Mouse (Mus musculus): Measurements from ENCODE around the gene Trnau1ap.
"Not testable (repeated sequence)": the region's sequence is repeated elsewhere in the genome, so short reads cannot be mapped to it uniquely, and the experiment has no call there.

Gene Trnau1ap

GRCm38 (mm10) chr4:132301486-132301885 lies 27.9 kb downstream of the Trnau1ap start:
- no peak for DNase-seq (ENCODE audit: low read depth)

GRCm38 (mm10) chr4:132299849-132300248 lies 29.5 kb downstream of the Trnau1ap start:
- no peak for DNase-seq (ENCODE audit: low read depth)

- DNase-seq (ENCODE audit: low read depth) = no peak
Measured at GRCm38 (mm10) chr4:132295696-132296390, 33.5 kb downstream of the Trnau1ap start.

GRCm38 (mm10) chr4:132293682-132294240 lies 35.6 kb downstream of the Trnau1ap start:
- no peak for DNase-seq (ENCODE audit: low read depth)

- DNase-seq (ENCODE audit: low read depth) = no peak
Measured at GRCm38 (mm10) chr4:132292988-132293387, 36.4 kb downstream of the Trnau1ap start.

- no peak for DNase-seq (ENCODE audit: low read depth)
Measured at GRCm38 (mm10) chr4:132291624-132292335, 37.6 kb downstream of the Trnau1ap start.

- DNase-seq (ENCODE audit: low read depth) = no peak
Measured at GRCm38 (mm10) chr4:132291056-132291455, 38.3 kb downstream of the Trnau1ap start.

- DNase-seq (ENCODE audit: low read depth) = not testable (repeated sequence)
Measured at GRCm38 (mm10) chr4:132288840-132289239, 40.5 kb downstream of the Trnau1ap start.

GRCm38 (mm10) chr4:132275949-132276348 lies 53.4 kb downstream of the Trnau1ap start:
- DNase-seq (ENCODE audit: low read depth) = no peak

- peak; percentile 88 for DNase-seq (ENCODE audit: low read depth)
Measured at GRCm38 (mm10) chr4:132274156-132274862, 55.0 kb downstream of the Trnau1ap start, which contains the start of gene Taf12. Gene Taf12 (plus strand): TSS chr4:132274375.

GRCm38 (mm10) chr4:132273166-132273565 lies 56.2 kb downstream of the Trnau1ap start:
- no peak for DNase-seq (ENCODE audit: low read depth)

- DNase-seq (ENCODE audit: low read depth) = peak; percentile 91
Measured at GRCm38 (mm10) chr4:132269740-132270560, 59.4 kb downstream of the Trnau1ap start.

GRCm38 (mm10) chr4:132268871-132269739 lies 60.2 kb downstream of the Trnau1ap start:
- DNase-seq (ENCODE audit: low read depth) = no peak

- DNase-seq (ENCODE audit: low read depth) = no peak
Measured at GRCm38 (mm10) chr4:132266835-132267349, 62.4 kb downstream of the Trnau1ap start.

GRCm38 (mm10) chr4:132263313-132263712 lies 66.0 kb downstream of the Trnau1ap start:
- DNase-seq (ENCODE audit: low read depth) = no peak

GRCm38 (mm10) chr4:132262358-132262616 lies 67.1 kb downstream of the Trnau1ap start:
- DNase-seq (ENCODE audit: low read depth) = no peak

Measured in c-Kit-positive CD71-negative TER-119-negative erythroid progenitor cells, embryonic 14.5 days (primary cell).